ENCODE assay signal across 16 mouse cellular contexts in genomic region chr19:57970342-57970895, GRCm38 (mm10).
A peak's percentile ranks its signal among the peaks of the same experiment; 100 is the strongest.
DNase-seq lines count a peak whose midpoint lies in the region; ATAC-seq lines count a peak whose summit lies in the region.
"Had no signal": no experiment of that assay in that cellular context is flagged by ENCODE, and none has a peak within 500 bp of the region (broad histone marks: within the 10 kb centered on the region; RNA-seq: fewer than 3 reads in every experiment).

No protein-coding gene starts in this region.

- peak; percentile 7 for DNase-seq in CD4-positive, CD25-positive, alpha-beta regulatory T cell, adult 2 months (ENCODE audit: low read depth, low spot score)
- peak; percentile 28 to 36 for DNase-seq in left cerebral cortex, adult 18-20 months (ENCODE audit: low spot score in 2 of 2)
- no peak for DNase-seq in left cerebral cortex, postnatal 4 days
- peak; percentile 12 for DNase-seq in CD4-positive helper T cell, adult 2 months (ENCODE audit: low read depth, low spot score)
- peak; percentile 32 to 37 for DNase-seq in left cerebral cortex, postnatal 14 days (ENCODE audit: low spot score in 2 of 2)
- DNase-seq in spleen, adult 18-20 months = no peak
- no peak for DNase-seq in adrenal gland, postnatal 14 days
- DNase-seq: cerebellum, adult 8-10 months; gastrocnemius, postnatal 36 days; heart, postnatal 36 days; liver, embryonic 13.5 days; midbrain, embryonic 14.5 days; thymus, adult 2 months had no signal

- intact Hi-C loops in left cerebral cortex, postnatal 4 days (cut with DNase I) = no loop called here
- intact Hi-C loops in left cerebral cortex, postnatal 14 days (cut with DNase I) = no loop called here

- no peak for ATAC-seq in CD4-positive, CD25-positive, alpha-beta regulatory T cell, adult 4 months
- ATAC-seq: forebrain, embryonic 14.5 days; hindbrain, postnatal 0 days had no signal

Comparison
In these comparisons a context has a peak if more than half of its experiments do, and no peak if none do; other contexts are left out.
1. DNase-seq: peak in CD4-positive, CD25-positive, alpha-beta regulatory T cell, adult 2 months (single experiment), left cerebral cortex, adult 18-20 months (2 of 2), CD4-positive helper T cell, adult 2 months (single experiment) and left cerebral cortex, postnatal 14 days (2 of 2); none in left cerebral cortex, postnatal 4 days (single experiment), spleen, adult 18-20 months (0 of 2) and adrenal gland, postnatal 14 days (single experiment).